Mouse (Mus musculus) midbrain, embryonic 16.5 days (tissue): ENCODE results near the gene Sik3. TPM values are rescaled to one million over a fixed set of nuclear protein-coding genes. Genes with fewer than 3 reads are reported as not detected.

ENCODE experiments used
- ATAC-seq: fragments of 200-750 bp; cut with Nextera tagmentation; 2 replicates; pipeline ENCODE4 v1.8.0; 2017; ENCODE audit warnings: moderate TSS enrichment
- H3K27ac ChIP-seq: fragments of 300-500 bp; sonication (generic); 2 replicates; pipeline ENCODE4 v1.5.1; 2014; ENCODE audit warnings: mild to moderate bottlenecking, low read length, mixed read lengths
- H3K27me3 ChIP-seq: fragments of 300-500 bp; sonication (generic); 2 replicates; pipeline ENCODE4 v1.6.1; 2014; ENCODE audit warnings: low read depth, low read length, mixed read lengths; ENCODE audit not compliant: control insufficient read depth, insufficient read depth
- H3K36me3 ChIP-seq: fragments of 300-500 bp; sonication (generic); 2 replicates; pipeline ENCODE4 v1.6.1; 2014; ENCODE audit warnings: mild to moderate bottlenecking, low read length, moderate library complexity, mixed read lengths; ENCODE audit not compliant: control insufficient read depth, insufficient read depth
- H3K4me1 ChIP-seq: fragments of 300-500 bp; sonication (generic); 2 replicates; pipeline ENCODE4 v1.6.1; 2014; ENCODE audit warnings: mild to moderate bottlenecking, low read length, mixed read lengths; ENCODE audit not compliant: control insufficient read depth, insufficient read depth
- H3K4me2 ChIP-seq: fragments of 300-500 bp; sonication (generic); 2 replicates; pipeline ENCODE4 v1.6.1; 2014; ENCODE audit warnings: mild to moderate bottlenecking, low read length, mixed read lengths
- H3K4me3 ChIP-seq: fragments of 300-500 bp; sonication (generic); 2 replicates; pipeline ENCODE4 v1.5.1; 2014; ENCODE audit warnings: low read depth, mild to moderate bottlenecking, low read length, moderate library complexity, mixed read lengths
- H3K9ac ChIP-seq: fragments of 300-500 bp; sonication (generic); 2 replicates; pipeline ENCODE4 v1.6.1; 2014; ENCODE audit warnings: low read depth, low read length, mixed read lengths
- H3K9me3 ChIP-seq: fragments of 300-500 bp; sonication (generic); replicated peaks from 2 replicates; pipeline ENCODE4 v1.6.1; 2014; ENCODE audit warnings: mild to moderate bottlenecking, low read length, mixed read lengths; ENCODE audit not compliant: control insufficient read depth, poor library complexity, severe bottlenecking
- WGBS: fragments of 180-500 bp; shearing (Covaris S2); extraction: QIAGEN DNeasy Blood & Tissue Kit; methylation state at CpG from one replicate; pipeline ENCODE4 v1.1.7; 2014; 5-methylcytosine and 5-hydroxymethylcytosine counted together
- polyA plus RNA-seq: library from polyadenylated mRNA; unstranded; fragments of >200 nt; fragmentation: Nextera tagmentation; extraction: Ambion mirVana; gene quantifications from 2 replicates; pipeline ENCODE4 v1.2.1, GENCODE M21; 2015

Gene Sik3
- polyA plus RNA-seq, 1 experiment from 2014 or later: 5.1 TPM

- Histone ChIP-seq H3K27ac (no peak overlapping the region), H3K9me3 (no peaks in the 10 kb centered on the region), H3K4me2 (no peak overlapping the region), H3K4me1 (no peaks in the 10 kb centered on the region), H3K36me3 (no peaks in the 10 kb centered on the region), H3K27me3 (no peaks in the 10 kb centered on the region), H3K9ac (no peak overlapping the region), H3K4me3 (no peak overlapping the region)
- 91% methylated on average over 15 of the region's 15 CpGs for WGBS
- no peak for ATAC-seq
These were observed 85.9 kb downstream of the Sik3 start for GRCm38 (mm10) chr9:46098360-46098985.

- Histone ChIP-seq H3K27me3 (no peaks in the 10 kb centered on the region), H3K4me3 (no peak overlapping the region), H3K27ac (no peak overlapping the region), H3K9ac (no peak overlapping the region), H3K36me3 (no peaks in the 10 kb centered on the region), H3K4me2 (no peak overlapping the region), H3K4me1 (no peaks in the 10 kb centered on the region), H3K9me3 (no peaks in the 10 kb centered on the region)
- WGBS: 96% methylated on average over 5 of the region's 5 CpGs
- ATAC-seq: no peak
These were observed 86.5 kb downstream of the Sik3 start for GRCm38 (mm10) chr9:46099107-46099506.

GRCm38 (mm10) chr9:46103154-46103553 is 90.5 kb downstream of the Sik3 start:
- Histone ChIP-seq H3K9ac (no peak overlapping the region), H3K27me3 (no peaks in the 10 kb centered on the region), H3K36me3 (no peaks in the 10 kb centered on the region), H3K4me1 (0 out of 2 replicates have a peak, but pooled peaks cover 3% of the 10 kb centered on the region), H3K4me2 (no peak overlapping the region), H3K27ac (no peak overlapping the region), H3K4me3 (no peak overlapping the region), H3K9me3 (no peaks in the 10 kb centered on the region)
- ATAC-seq: no peak
- WGBS: 91% methylated on average over 7 of the region's 7 CpGs

GRCm38 (mm10) chr9:46106105-46106504 is 93.5 kb downstream of the Sik3 start:
- Histone ChIP-seq H3K36me3 (no peaks in the 10 kb centered on the region), H3K27me3 (no peaks in the 10 kb centered on the region), H3K9me3 (no peaks in the 10 kb centered on the region), H3K27ac (no peak overlapping the region), H3K4me1 (0 out of 2 replicates have a peak, but pooled peaks cover 3% of the 10 kb centered on the region), H3K4me3 (no peak overlapping the region), H3K4me2 (no peak overlapping the region), H3K9ac (no peak overlapping the region)
- no peak for ATAC-seq
- WGBS: 90% methylated on average over 9 of the region's 9 CpGs

GRCm38 (mm10) chr9:46110648-46111047 is 98.0 kb downstream of the Sik3 start:
- Histone ChIP-seq H3K27me3 (no peaks in the 10 kb centered on the region), H3K9ac (no peak overlapping the region), H3K4me2 (no peak overlapping the region), H3K9me3 (no peaks in the 10 kb centered on the region), H3K36me3 (no peaks in the 10 kb centered on the region), H3K4me3 (no peak overlapping the region), H3K4me1 (peaks cover 3% of the 10 kb centered on the region; the same call in 1 of the 2 replicates), H3K27ac (no peak overlapping the region)
- 85% methylated on average over 7 of the region's 7 CpGs for WGBS
- ATAC-seq: no peak

GRCm38 (mm10) chr9:46111334-46111733 is 98.7 kb downstream of the Sik3 start:
- Histone ChIP-seq H3K36me3 (no peaks in the 10 kb centered on the region), H3K9ac (no peak overlapping the region), H3K4me1 (peaks cover 7% of the 10 kb centered on the region), H3K27me3 (no peaks in the 10 kb centered on the region), H3K4me2 (no peak overlapping the region), H3K9me3 (no peaks in the 10 kb centered on the region), H3K27ac (no peak overlapping the region), H3K4me3 (no peak overlapping the region)
- ATAC-seq: no peak

- ATAC-seq: no peak
- Histone ChIP-seq H3K4me3 (no peak overlapping the region), H3K27me3 (no peaks in the 10 kb centered on the region), H3K9me3 (no peaks in the 10 kb centered on the region), H3K9ac (no peak overlapping the region), H3K36me3 (no peaks in the 10 kb centered on the region), H3K27ac (no peak overlapping the region), H3K4me2 (no peak overlapping the region), H3K4me1 (peaks cover 7% of the 10 kb centered on the region)
- WGBS: 62% methylated on average over 5 of the region's 5 CpGs
These were observed 99.6 kb downstream of the Sik3 start for GRCm38 (mm10) chr9:46112246-46112645.

GRCm38 (mm10) chr9:46118844-46119385 is 106.3 kb downstream of the Sik3 start:
- no peak overlapping the region for H3K9ac ChIP-seq
- no peaks in the 10 kb centered on the region for H3K27me3 ChIP-seq
- 89% methylated on average over 8 of the region's 8 CpGs for WGBS
- no peaks in the 10 kb centered on the region for H3K36me3 ChIP-seq
- H3K27ac ChIP-seq: no peak overlapping the region
- no peak for ATAC-seq
- H3K4me2 ChIP-seq: no peak overlapping the region
- H3K4me1 ChIP-seq: peaks cover 13% of the 10 kb centered on the region
- H3K9me3 ChIP-seq: no peaks in the 10 kb centered on the region
- H3K4me3 ChIP-seq: no peak overlapping the region

GRCm38 (mm10) chr9:46119943-46120441 is 107.4 kb downstream of the Sik3 start:
- Histone ChIP-seq H3K27ac (peak overlapping the region; percentile 74), H3K27me3 (no peaks in the 10 kb centered on the region), H3K4me2 (no peak overlapping the region), H3K9me3 (no peaks in the 10 kb centered on the region), H3K4me3 (no peak overlapping the region), H3K36me3 (no peaks in the 10 kb centered on the region), H3K9ac (no peak overlapping the region), H3K4me1 (peaks cover 13% of the 10 kb centered on the region)
- ATAC-seq: peak; percentile 89
- WGBS: under 1% methylated on average over 6 of the region's 6 CpGs
